Mouse (Mus musculus): Measurements from ENCODE around the gene Rgl1.
"Not testable (repeated sequence)": the region's sequence is repeated elsewhere in the genome, so short reads cannot be mapped to it uniquely, and the experiment has no call there.

Rgl1 gene

DNA sequence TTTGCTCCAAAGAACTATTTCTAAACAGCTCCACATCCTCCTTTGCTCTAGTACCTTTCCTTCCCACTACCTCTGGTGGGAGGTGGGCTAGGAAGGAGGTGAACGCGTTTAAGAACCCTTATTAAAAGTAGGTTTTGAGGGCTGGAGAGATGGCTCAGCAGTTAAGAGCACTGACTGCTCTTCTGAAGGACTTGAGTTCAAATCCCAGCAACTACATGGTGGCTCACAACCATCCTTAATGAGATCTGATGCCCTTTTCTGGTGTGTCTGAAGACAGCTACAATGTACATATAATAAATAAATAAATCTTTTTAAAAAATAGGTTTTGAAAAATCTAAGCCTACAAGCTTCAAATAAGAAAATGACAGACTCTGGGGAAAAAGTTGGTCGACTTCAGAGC, 19.3 kb upstream of the Rgl1 start:
- not testable (repeated sequence) for DNase-seq (ENCODE audit: low read depth, low spot score)

DNA sequence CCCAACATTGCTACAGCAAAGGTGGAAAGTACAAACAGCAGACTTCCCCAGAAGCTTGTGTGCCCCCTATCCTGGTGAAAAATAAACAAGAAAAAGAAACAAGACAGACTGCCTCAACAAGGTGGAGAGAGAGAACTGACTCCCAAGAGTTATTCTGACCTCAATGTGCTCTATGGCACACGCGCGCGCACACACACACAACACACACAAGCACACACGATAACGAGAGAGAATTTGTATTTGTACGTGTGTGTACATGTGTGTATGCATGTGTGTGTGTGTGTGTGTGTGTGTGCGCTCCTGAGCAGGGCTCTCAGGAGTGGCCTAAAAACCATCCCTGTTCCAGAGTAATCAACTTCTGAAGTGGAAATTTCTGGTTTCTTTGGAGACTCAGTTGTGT, 18.5 kb upstream of the Rgl1 start:
- no peak for DNase-seq (ENCODE audit: low read depth, low spot score)

DNA sequence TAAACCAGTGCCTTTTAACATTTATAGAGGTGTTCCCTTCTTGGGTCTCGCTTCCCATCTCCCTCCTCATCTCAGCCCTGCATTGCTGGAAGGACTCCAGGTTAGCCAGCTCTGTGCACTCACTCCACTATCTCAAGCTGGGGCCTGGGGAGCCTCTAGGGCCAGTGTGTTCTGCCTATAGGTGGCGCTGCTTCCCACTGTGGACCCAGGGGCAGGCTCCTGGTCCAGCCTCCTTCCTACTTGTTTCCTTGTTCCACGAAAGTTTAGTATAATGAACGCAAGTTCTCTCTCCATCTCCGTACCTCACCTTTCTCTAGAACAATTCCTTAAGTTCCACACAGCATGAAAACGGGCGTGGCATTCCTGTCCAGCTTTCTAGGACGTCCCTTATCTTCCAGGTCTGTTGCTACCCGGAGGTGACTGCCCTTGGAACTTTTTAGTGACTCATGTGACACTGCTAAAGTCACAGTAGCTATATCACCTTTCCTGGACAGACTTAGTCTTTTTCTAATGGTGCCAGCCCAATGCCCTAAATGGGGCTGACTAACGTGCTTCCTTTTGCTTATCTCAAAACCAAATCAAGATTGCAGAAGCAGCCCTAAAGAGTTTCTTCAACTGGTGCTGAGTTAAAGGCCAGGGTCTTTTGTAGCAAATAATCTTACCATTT, 13.1 kb upstream of the Rgl1 start:
- DNase-seq (ENCODE audit: low read depth, low spot score), result no peak

DNA sequence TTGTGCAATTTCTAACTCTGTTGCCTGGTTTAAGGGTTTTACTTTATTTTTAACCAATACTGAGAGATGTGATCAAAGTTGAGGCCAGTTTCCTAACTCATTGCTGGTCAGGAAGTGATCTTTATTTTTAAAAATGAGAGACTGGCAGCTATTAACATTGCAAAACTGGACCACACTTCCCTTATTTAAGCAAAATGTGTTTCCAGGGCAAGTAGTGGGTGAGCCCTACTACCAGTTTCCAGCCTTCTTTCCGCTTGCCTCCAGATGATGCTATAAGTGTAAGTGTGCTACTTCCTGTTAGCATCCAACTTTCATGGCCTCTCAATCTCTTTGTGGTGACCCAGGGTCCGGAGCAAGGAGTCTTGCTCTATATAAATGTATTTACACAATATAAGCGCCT, 8.4 kb upstream of the Rgl1 start:
- DNase-seq (ENCODE audit: low read depth, low spot score), result not testable (repeated sequence)

DNA sequence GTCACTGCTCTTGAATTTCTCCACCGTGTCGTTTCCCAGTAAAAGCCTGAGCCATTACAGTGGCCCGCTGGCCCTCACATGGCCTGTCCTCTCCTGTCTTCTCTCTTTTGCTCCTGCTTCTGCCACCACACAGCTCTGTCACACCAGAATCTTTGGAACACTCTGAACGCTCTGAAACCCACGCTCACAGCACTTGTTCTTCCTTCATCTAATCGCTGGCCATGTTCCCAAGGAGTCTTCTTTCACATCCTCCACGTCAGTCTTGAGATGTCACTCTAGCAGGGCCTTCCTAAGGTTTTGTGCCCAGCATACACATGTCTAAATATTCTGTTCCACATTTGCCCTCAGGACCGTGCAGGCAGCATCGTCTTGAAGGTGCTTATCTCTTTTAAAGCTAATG, 4.9 kb upstream of the Rgl1 start:
- no peak for DNase-seq (ENCODE audit: low read depth, low spot score)

DNA sequence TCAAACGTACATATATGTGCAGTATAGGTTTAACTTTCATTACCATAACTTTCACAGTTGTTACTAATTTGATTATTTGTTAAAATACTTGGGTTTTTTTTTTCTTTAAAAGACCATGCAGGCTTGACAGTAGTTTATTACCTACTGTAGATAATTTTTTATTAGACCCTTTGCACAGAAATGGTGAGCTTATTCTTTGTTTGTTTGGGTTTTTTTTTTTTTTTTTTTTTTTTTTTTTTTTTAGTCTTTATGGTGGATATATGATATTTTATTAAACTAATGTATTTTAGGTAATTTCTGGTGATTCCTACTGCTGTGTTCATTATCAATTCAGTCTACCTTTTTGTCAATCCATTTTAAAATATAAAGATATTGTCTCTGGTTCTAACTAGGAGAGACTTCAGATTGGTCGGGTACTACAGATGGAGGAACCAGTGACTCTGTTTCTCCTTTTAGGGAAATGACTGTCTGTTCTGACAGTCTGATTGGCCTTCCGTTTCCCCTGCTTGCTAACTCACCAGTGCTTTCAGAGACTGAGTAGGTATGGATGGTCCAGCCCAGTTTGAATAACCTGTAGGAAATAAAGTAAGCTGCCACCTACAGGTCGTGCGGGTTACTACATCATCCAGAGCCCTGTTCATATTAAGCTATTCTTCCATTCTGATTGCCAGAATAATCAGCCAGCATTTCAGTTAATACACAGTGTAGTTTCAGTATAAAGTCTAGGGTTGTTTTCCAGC, 1.8 kb upstream of the Rgl1 start:
- peak; percentile 61 for DNase-seq (ENCODE audit: low read depth, low spot score)

DNA sequence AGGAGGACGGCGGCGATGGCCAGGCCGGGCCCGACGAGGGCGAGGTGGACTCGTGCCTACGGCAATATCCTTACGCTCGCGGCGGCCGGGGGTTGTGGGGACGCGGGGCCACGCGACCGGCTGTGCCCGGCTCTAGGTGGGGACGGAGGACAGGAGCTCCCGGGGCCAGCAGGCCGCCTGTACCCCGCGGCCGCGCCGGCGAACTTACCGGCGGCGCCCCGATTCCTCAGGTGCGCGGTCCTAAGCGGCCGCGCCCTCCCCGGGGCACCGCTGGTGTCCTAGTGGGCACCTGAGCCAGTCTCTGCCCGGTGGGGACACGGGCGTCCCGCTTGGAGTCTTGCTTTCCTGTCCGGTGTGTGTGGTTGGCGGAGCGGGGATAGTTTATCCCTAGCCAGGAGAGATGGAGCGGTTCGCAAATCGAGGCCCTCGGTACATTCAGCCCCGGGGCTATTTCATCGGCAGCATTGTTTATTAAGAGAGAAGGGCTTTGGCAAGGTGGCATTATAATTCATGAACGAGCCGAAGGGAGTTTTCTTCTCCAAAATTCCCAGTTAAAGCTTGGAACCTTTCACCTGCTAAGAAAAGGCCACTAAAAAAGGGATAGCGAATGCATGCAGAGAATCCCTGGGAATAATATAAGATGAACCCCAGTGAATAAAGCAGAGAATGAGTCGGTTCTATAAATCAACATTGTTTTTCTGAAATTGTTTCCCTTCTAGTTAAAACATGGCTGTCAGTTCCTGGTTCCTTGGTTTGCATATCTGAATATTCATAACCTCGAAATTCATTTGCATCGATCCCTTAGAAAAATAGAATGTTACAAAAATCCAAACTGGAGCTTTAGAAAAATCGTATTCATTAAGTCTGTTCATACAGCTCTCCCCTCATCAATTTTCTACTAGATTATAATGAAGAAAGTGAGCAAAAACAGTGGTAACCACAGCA, 925 bp upstream of the Rgl1 start:
- no peak for DNase-seq (ENCODE audit: low read depth, low spot score)

DNA sequence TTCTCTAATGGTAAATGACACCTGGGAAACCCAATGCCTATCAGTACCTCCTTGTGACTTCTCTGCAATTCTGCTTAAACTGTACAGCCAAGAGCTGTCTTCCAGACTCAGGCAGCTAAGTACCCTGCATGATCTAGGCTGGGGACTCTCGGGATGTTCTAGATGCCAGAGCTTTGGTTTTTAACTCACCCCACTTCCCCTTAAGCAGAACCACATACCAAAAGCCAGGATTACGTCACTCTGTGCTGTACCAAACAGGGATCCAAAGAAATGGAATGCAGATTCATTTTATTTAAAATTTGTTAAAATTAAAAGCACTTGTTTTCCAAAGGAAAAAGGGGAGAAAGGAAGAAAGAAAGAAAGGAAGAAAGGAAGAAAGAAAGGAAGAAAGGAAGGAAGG, 4.4 kb downstream of the Rgl1 start:
- no peak for DNase-seq (ENCODE audit: low read depth, low spot score)

DNA sequence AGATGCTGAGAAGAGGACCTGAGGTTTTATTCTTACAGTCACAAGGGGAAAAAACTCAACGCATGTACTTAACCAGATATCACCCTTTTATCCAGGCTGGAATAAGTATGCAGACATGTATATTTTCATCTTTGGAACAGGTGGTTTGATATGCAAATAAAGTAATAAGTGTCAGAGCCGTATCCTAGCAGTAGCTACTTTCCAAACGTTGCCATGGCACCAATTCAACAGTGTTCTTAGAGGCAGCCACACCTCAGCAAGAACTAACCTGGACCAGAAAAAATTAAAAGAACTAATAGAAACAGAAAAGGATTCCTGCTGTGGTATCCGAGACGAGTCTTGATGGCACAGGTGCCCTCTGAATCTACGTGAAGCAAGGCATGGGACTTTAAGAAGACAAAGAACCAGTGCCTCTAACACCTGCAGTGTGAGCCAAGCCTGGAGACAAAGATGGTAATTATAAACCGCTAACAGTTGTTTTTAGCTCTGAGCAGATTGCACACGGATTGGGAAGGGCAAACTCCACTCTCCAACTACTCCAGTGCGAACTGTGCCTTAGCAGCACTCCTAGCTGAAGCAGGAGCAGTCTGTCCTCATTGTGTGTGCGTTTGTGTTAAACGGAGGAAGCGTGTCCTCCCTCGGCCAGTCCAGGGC, 15.7 kb downstream of the Rgl1 start, which contains the start of gene Apobec4:
Gene Apobec4 (plus strand): TSS at position 240 of the 654 bp plus-strand sequence.
- no peak for DNase-seq (ENCODE audit: low read depth, low spot score)

DNA sequence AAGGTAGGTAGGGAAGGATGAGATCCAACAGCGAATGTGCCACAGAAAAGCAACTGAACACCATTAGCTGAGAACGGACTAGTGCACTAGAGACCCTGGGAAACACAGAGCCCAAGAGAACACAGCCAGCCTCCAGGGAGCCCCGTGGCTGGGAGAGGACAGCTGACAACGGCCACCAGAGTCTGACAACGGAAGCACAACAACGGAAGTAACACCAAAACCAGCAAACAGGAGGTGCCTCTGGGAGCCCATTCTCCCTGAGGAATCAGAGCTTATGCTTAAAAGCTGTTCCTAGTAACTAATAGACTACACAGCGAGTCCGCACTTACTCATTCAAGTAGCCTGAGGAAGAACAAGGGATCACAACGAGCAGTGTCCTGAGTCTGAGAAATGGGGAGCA, 16.9 kb downstream of the Rgl1 start:
- DNase-seq (ENCODE audit: low read depth, low spot score), result no peak

DNA sequence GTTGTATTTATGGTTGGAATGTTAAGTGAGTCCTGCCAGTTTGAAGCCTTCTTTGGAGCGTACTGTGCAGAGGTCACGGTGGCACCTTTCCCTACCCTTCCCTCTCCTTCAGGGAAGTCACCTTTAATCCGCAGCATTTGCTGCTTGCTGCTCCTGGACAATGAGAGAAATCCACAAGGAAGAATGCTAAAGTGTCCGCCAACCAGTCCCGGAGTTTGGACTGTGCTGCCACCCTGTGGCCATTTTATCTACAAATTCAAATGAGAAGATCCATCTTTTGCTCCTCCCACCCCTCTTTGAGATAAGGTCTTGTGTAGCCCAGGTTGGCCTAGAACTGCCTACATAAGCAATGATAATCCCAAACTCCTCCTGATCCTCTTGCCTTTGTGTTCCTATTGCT, 19.7 kb downstream of the Rgl1 start:
- peak; percentile 58 for DNase-seq (ENCODE audit: low read depth, low spot score)

DNA sequence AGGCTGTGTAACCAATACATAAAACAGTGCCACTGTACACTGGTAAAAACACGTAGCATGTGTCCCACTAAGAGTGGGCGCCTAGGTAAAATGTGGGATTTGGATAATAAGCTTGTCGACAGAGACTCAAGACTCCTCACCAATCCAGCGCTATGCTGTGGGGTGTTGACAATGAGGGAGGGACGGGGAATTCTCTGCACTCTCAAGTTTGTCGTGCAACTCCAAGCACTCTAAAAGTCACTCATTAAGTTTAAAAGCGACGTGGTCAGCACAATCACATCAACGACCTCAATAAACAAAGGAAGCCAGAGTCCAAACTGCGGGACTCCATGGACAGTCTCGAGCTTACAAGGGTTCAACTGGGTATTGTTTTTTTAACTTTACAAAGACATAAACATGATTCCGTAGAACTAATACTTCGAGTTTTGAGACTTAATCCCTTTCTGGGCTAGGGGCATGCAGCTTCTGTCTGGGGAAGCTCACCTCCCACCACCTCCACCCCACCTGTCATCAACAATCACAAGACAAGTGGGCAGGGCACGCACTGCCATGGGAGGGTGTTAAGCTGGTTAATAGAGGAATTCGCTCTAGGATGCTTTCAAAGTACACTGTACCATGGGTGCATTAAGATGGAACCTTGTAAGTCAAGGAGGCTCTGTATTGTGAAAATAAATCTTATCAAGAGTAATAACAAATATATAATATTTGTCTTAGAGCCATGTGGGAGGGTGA, 22.9 kb downstream of the Rgl1 start:
- no peak for DNase-seq (ENCODE audit: low read depth, low spot score)

DNA sequence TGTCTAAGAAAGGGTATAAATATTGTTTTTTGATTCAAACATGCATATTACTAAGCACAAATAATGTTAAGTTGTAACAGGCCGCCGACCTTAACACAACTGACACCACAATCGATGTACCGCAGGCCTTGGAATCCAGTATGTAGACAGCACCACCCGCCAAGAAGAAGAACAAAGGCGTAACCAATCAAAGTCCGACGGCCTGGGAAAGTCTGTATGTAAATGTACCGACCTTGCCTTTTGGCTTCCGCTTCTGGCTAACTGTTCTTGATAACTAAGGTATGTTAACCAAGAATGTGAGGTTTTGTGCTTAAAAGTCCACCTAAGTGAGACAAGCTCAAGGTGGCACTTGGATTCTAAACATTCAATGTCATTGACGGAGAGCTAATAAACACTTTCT, 26.8 kb downstream of the Rgl1 start:
- no peak for DNase-seq (ENCODE audit: low read depth, low spot score)

DNA sequence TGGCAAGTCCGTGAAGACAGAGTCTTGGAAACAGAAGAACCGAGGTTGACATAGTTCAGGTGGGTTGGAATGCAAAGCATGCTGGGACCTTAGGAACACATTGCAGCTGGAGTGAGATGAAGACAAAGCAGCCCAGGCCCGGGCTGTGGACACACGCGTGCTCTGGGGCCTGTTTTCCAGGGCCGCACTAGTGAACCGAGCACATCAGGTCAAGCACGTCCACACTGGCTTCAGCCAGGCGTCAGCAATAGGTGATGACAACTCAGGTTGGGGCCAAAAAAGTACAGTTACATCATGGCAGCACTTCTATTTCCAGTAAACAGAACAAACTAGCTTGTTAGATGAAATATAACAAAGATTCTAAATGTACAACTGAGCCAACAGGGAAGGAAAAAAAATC, 27.4 kb downstream of the Rgl1 start:
- no peak for DNase-seq (ENCODE audit: low read depth, low spot score)

DNA sequence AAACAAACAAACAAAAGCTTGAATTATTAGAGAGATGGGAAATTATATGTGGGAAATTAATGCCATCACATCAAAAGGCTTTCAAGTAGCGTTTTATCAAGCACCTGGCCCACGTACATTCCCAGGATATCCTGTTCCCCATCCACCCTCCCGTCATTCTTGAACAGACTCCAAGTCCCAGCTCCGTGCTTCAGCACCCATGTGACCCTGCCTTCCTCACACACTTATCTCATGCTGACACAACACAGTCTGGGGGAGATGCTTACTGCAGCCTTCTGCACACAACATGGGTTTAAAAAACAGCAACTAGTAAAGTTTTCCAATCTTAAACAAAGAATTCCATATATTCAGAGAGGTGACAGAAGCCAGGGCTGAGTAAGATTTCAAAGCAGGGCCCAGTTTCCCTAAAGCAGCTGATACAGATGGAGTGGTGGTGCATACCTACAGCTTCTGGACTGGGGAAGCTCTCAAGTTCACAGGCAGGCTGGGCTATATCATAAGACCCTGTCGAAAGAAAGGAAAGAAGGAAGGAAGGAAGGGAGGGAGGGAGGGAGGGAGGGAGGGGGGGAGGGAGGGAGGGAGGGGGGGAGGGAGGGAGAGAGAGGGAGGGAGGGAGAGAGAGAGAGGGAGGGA, 38.4 kb downstream of the Rgl1 start:
- DNase-seq (ENCODE audit: low read depth, low spot score), result no peak

DNA sequence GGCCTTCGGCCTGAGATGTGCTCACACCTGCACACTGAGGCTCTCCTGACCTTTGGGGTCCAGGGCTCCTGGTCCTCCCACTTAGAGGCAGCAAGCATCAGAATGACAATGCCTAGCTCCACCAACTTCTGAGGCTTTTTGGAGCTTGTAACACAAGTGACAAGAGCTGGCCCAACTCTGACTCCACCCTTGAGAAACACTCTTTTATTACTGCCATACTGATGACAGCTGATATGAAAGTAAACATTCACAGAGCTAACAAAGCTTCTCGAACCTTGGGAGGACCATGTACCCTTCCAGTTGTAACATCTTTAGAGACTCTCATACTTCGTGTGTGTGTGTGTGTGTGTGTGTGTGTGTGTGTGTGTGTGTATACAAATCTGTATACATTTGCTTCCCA, 40.1 kb downstream of the Rgl1 start:
- no peak for DNase-seq (ENCODE audit: low read depth, low spot score)

DNA sequence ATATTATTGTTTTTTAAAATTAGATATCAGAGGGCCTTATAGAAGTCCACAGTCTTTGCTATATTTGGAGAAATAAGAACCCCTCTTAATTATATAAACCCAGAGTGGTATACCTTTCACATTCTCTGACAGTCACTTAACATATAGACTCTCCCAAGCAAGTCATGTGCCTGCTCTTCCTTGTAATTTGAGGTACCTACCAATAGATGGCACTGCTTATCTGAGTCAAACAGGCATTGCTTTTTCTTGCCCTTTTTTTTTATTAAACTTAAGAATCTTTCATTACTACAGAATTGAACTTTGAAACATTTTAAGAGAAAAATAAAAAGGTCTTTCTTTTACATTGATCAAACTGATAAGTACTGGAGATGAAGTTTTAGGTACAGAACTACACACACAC, 41.9 kb downstream of the Rgl1 start:
- peak; percentile 3 for DNase-seq (ENCODE audit: low read depth, low spot score)

DNA sequence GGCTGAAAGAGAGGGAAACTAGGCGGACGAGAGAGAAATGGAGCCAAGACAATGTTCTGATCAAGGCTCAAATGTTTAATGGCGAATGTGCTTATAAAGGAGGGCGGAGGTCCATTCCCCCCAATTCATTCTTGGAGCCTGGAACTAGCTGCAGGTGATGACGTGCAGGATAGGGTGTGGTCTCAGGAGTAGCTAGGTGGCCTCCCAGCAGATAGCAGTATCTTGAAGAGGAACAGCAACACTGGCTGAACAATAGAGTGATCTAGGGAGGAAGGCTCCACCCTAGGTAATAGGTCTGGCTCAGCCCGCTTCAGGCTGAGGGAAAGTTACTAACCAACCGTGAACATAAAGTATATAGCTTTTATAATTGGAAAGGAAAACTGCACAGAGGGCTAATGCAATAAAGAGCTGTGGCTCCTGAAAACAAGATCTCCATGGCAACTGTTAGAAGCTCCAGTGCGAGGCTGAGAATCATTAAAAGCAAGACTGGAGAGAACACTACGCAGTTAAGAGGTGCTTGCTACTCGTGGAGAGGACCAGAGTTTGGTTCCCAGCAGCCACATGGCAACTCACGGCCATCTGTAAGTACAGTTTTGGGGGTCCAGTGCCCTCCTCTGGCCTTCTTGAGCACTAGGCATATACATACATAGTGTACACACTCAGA, 44.5 kb downstream of the Rgl1 start:
- DNase-seq (ENCODE audit: low read depth, low spot score), result no peak

DNA sequence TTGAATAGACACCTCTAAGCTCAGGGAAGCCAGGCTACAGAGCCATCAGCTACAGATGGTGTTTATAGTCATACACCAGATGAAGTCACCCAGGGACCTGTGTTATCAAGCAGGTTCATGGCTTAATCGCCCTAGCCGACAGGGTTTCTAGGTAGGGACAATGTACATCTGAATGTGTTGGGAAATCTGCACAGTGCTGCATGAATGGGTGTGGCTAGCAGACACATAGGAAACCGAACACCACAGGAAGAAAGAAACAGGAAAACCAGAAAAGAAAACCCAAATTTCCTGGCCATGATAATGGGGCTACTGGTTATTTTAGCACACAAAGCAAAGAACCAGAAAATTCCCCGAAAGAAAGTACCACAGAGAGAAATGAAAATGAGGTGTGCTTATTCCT, 45.2 kb downstream of the Rgl1 start:
- no peak for DNase-seq (ENCODE audit: low read depth, low spot score)

DNA sequence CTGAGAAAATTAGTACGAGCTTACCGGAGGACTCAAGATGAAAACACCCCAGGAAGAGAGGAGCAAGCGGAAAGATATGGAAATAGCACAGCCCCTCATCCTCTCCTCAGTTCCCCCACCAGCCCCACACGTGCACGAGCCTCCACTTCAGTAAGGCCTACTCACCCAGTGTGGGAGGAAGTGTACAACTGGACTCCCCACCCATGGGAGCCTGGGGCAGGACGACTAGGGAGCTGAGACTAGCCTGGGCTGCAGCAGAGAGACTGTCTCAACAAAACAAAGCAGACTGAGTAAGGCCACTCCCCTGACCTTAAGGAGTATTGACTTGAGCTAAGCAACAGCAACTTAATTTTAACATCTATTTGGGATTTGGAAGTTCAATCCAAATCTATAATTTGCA, 48.0 kb downstream of the Rgl1 start:
- DNase-seq (ENCODE audit: low read depth, low spot score), result no peak
